Mouse (Mus musculus) kidney, postnatal 0 days (tissue): ENCODE data around the gene Rbck1. TPM values are rescaled to one million over a fixed set of nuclear protein-coding genes. Genes with fewer than 3 reads are reported as not detected.
A peak's percentile ranks its signal among the peaks of the same experiment; 100 is the strongest.

ENCODE experiments used
- ATAC-seq: fragments of 200-750 bp; cut with Nextera tagmentation; replicated peaks from 2 replicates; pipeline ENCODE4 v1.8.0; 2017; ENCODE audit warnings: low read depth, moderate number of reproducible peaks, moderate TSS enrichment, moderate library complexity; ENCODE audit not compliant: low FRiP score
- DNase-seq: peaks from one replicate; pipeline ENCODE4 v3.0.0-alpha.2; 2016; ENCODE audit warnings: low spot score
- H3K27ac ChIP-seq: fragments of 300-500 bp; sonication (generic); 2 replicates; pipeline ENCODE4 v1.5.1; 2014; ENCODE audit warnings: mild to moderate bottlenecking
- H3K27me3 ChIP-seq: fragments of 300-500 bp; sonication (generic); 2 replicates; pipeline ENCODE4 v1.6.1; 2014; ENCODE audit warnings: low read length, mixed read lengths; ENCODE audit not compliant: insufficient read depth
- H3K36me3 ChIP-seq: fragments of 300-500 bp; sonication (generic); 2 replicates; pipeline ENCODE4 v1.6.1; 2014; ENCODE audit warnings: low read length, mixed read lengths; ENCODE audit not compliant: insufficient read depth
- H3K4me1 ChIP-seq: fragments of 300-500 bp; sonication (generic); replicated peaks from 2 replicates; pipeline ENCODE4 v1.6.1; 2014; ENCODE audit warnings: antibody characterized with exemption, low read length, mixed read lengths; ENCODE audit not compliant: insufficient read depth
- H3K4me2 ChIP-seq: fragments of 300-500 bp; sonication (generic); 2 replicates; pipeline ENCODE4 v1.6.1; 2014; ENCODE audit warnings: mild to moderate bottlenecking, low read length, moderate library complexity, mixed read lengths
- H3K4me3 ChIP-seq: fragments of 300-500 bp; sonication (generic); replicated peaks from 2 replicates; pipeline ENCODE4 v1.5.1; 2014; ENCODE audit warnings: low read depth, low read length
- H3K9ac ChIP-seq: fragments of 300-500 bp; sonication (generic); 2 replicates; pipeline ENCODE4 v1.6.1; 2014; ENCODE audit warnings: low read depth, low read length
- H3K9me3 ChIP-seq: fragments of 300-500 bp; sonication (generic); replicated peaks from 2 replicates; pipeline ENCODE4 v1.6.1; 2016; ENCODE audit warnings: low read length, inconsistent platforms, mixed read lengths
- CTCF ChIP-seq: IDR thresholded peaks from 2 replicates; pipeline ENCODE4 v1.5.1; 2016; ENCODE audit warnings: antibody characterized with exemption, low read depth, mild to moderate bottlenecking, moderate library complexity
- WGBS: fragments of 180-500 bp; shearing (Covaris S2); extraction: QIAGEN DNeasy Blood & Tissue Kit; methylation state at CpG from one replicate; pipeline ENCODE4 v1.1.7; 2014; 5-methylcytosine and 5-hydroxymethylcytosine counted together
- polyA plus RNA-seq: library from polyadenylated mRNA; unstranded; fragments of >200 nt; fragmentation: Nextera tagmentation; extraction: Ambion mirVana; gene quantifications from 2 replicates; pipeline ENCODE4 v1.2.1, GENCODE M21; 2015

The Rbck1 gene
- polyA plus RNA-seq, 1 experiment from 2014 or later, result 67.6 TPM

DNA sequence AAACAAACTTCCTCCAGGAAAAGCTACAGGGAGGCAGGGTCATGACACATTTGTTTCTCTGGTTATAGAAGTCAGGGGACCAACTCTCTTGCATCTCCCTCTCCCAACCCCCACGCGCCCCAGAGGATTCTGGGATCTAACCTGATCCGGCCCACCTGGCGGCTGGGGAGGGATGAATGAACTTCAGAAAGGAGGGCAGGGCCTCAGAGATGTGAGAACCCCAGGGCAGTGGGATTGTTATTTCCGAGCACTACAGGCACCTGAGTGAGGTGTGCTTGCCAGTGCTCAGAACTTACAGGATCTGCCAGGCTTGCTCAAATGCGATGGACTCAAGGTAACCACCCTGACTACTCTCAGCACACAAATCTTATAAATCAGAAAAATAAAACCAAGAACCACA, 12.9 kb upstream of the Rbck1 start:
- DNase-seq (no peak), ATAC-seq (no peak)
- TF ChIP-seq CTCF, result no peak
- Histone ChIP-seq H3K27me3 (no peaks in the 10 kb centered on the region), H3K4me2 (no peak overlapping the region), H3K4me1 (no peaks in the 10 kb centered on the region), H3K9ac (no peak overlapping the region), H3K9me3 (no peaks in the 10 kb centered on the region), H3K27ac (no peak overlapping the region), H3K36me3 (no peaks in the 10 kb centered on the region), H3K4me3 (no peak overlapping the region)
- WGBS, result 66% methylated on average over 6 of the region's 6 CpGs

GRCm38 (mm10) chr2:152344909-152345308, 12.5 kb upstream of the Rbck1 start:
- H3K9ac ChIP-seq, result no peak overlapping the region
- no peaks in the 10 kb centered on the region for H3K4me1 ChIP-seq
- H3K4me3 ChIP-seq, result no peak overlapping the region
- WGBS, result 58% methylated on average over 5 of the region's 5 CpGs
- TF ChIP-seq CTCF, result no peak
- no peaks in the 10 kb centered on the region for H3K36me3 ChIP-seq
- no peak overlapping the region for H3K27ac ChIP-seq
- ATAC-seq, result no peak
- H3K4me2 ChIP-seq, result no peak overlapping the region
- no peaks in the 10 kb centered on the region for H3K27me3 ChIP-seq
- no peak for DNase-seq
- no peaks in the 10 kb centered on the region for H3K9me3 ChIP-seq

- Histone ChIP-seq H3K9ac (peak overlapping the region; percentile 54; the same call in 1 of the 2 replicates), H3K27me3 (no peaks in the 10 kb centered on the region), H3K27ac (no peak overlapping the region), H3K36me3 (no peaks in the 10 kb centered on the region), H3K9me3 (no peaks in the 10 kb centered on the region), H3K4me3 (peak overlapping the region; percentile 35), H3K4me1 (no peaks in the 10 kb centered on the region), H3K4me2 (peak overlapping the region; percentile 89)
- TF ChIP-seq CTCF, result no peak
- ATAC-seq, result no peak
- DNase-seq, result no peak
- WGBS, result 11% methylated on average over 10 of the region's 10 CpGs
Observed at GRCm38 (mm10) chr2:152344361-152344760, 11.9 kb upstream of the Rbck1 start.

DNA sequence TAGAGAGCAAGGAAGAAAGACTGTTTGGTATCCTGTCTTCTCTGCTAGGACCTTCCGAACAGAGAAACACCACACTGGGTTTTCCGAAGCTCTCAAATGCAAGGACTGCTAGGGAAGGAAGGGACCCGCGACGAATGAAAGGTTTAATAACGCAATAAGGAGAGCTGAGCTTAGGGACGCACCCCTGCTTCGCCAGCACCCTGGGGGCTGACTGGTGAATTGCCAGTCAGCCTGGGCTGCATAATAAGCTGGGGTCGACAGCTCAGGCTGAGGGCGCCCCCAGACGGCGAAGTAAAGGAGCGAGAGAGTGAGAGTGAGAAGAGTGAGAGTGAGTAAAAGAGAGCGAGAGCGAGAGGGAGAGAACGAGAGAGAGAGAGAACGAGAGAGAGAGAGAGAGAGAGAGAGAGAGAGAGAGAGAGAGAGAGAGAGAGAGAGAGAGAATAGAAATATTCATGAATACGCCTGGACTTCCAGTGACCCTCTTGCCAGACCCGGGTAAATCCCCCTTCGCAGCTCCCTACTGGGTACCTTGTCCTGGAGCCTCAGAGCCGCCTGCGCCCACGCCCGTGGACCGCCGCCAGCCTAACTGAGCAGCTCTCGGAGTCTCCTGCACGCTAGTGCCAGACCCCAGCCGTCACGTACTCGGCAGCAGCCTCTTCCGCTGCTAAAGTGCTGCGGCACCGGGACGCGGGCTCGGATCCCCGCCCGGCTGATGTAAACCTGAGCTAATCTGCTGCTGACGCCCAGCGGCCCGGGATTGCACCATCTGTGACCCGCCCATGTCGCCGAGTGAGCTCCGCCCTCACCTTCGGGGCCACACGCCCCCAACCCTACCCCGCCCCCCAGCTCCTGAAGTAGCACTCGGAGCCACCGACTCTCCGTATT, 11.1 kb upstream of the Rbck1 start, which contains the start of gene Trib3:
Gene Trib3 (minus strand): TSS at position 704 of the 885 bp plus-strand sequence.
- TF ChIP-seq CTCF, result peak; percentile 74
- peak within 1 kb of the TSS; percentile 35 for H3K4me3 ChIP-seq
- H3K9me3 ChIP-seq, result no peaks in the 10 kb centered on the region
- H3K9ac ChIP-seq, result peak within 1 kb of the TSS; percentile 54; the same call in 1 of the 2 replicates
- no peaks in the 10 kb centered on the region for H3K36me3 ChIP-seq
- H3K27ac ChIP-seq, result no peak within 1 kb of the TSS
- ATAC-seq (peak; percentile 86), DNase-seq (peak; percentile 86)
- H3K4me2 ChIP-seq, result peak within 1 kb of the TSS; percentile 89
- WGBS, result under 1% methylated on average over 52 of the region's 52 CpGs
- no peaks in the 10 kb centered on the region for H3K27me3 ChIP-seq
- no peaks in the 10 kb centered on the region for H3K4me1 ChIP-seq

DNA sequence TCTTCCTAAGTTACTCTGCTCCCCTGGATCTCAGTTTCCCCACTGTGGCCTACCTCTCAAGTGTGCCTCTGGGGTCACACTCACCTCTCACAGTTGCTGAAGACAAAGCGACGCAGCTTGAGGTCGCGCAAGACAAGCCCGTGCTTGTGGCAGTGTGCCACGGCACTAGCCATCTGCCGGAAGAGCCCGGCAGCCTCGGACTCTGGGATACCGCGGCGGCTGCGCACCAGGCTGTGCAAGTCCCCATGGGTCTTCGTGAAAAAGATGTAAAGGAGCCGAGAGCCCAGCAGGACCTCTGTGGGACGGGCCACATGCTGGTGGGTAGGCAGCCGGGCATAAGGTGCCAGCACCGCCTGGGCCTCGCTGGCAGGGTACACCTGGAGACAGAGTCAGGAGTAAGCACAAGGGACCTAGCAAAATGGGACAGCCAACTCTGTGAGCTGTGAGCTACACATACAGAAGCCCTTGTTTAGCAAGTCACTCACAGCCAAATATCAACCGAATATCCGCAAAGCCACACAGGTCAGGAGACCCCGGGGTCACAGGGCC, 7.3 kb upstream of the Rbck1 start:
- H3K4me2 ChIP-seq, result no peak overlapping the region
- DNase-seq, result no peak
- H3K36me3 ChIP-seq, result no peaks in the 10 kb centered on the region
- no peaks in the 10 kb centered on the region for H3K4me1 ChIP-seq
- H3K27me3 ChIP-seq, result no peaks in the 10 kb centered on the region
- 93% methylated on average over 22 of the region's 22 CpGs for WGBS
- no peak overlapping the region for H3K9ac ChIP-seq
- H3K9me3 ChIP-seq, result no peaks in the 10 kb centered on the region
- H3K27ac ChIP-seq, result no peak overlapping the region
- no peak overlapping the region for H3K4me3 ChIP-seq
- no peak for TF ChIP-seq CTCF
- no peak for ATAC-seq

- no peak for DNase-seq
- Histone ChIP-seq H3K27me3 (no peaks in the 10 kb centered on the region), H3K36me3 (no peaks in the 10 kb centered on the region), H3K4me1 (no peaks in the 10 kb centered on the region), H3K9me3 (no peaks in the 10 kb centered on the region), H3K9ac (no peak overlapping the region), H3K4me2 (no peak overlapping the region), H3K27ac (no peak overlapping the region), H3K4me3 (no peak overlapping the region)
- no peak for TF ChIP-seq CTCF
- ATAC-seq, result no peak
- WGBS, result 78% methylated on average over 13 of the region's 13 CpGs
Observed at GRCm38 (mm10) chr2:152338319-152338718, 5.9 kb upstream of the Rbck1 start.
